Mouse (Mus musculus): ENCODE measurements around the gene Hivep3.

The Hivep3 gene

GRCm38 (mm10) chr4:120162586-120162985 lies 429.0 kb downstream of the Hivep3 start:
- DNase-seq = no peak

GRCm38 (mm10) chr4:120163242-120163641 lies 429.7 kb downstream of the Hivep3 start:
- DNase-seq = no peak

GRCm38 (mm10) chr4:120164316-120164715 lies 430.7 kb downstream of the Hivep3 start:
- DNase-seq = no peak

DNA sequence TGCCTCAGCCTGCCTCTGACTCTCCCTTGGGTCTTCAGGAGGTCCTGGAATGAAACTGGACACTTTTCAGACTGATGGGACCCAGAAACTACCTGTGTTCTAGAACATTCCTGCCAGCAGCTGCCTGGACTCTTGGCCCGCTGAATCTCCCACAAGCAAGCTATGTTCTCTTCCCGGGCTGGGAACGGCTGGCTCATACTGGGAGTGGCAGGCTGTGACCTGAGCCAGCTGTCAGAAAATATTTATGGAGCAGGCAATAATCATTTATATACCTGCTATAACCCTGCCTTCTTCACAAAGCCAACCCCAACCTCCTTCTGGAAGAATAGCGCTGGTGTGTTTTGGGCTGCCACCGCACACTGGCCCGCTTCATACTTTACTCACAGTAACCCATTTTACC lies 434.2 kb downstream of the Hivep3 start:
- no peak for DNase-seq

- DNase-seq = no peak
These were observed 434.8 kb downstream of the Hivep3 start for GRCm38 (mm10) chr4:120168346-120168745.

DNA sequence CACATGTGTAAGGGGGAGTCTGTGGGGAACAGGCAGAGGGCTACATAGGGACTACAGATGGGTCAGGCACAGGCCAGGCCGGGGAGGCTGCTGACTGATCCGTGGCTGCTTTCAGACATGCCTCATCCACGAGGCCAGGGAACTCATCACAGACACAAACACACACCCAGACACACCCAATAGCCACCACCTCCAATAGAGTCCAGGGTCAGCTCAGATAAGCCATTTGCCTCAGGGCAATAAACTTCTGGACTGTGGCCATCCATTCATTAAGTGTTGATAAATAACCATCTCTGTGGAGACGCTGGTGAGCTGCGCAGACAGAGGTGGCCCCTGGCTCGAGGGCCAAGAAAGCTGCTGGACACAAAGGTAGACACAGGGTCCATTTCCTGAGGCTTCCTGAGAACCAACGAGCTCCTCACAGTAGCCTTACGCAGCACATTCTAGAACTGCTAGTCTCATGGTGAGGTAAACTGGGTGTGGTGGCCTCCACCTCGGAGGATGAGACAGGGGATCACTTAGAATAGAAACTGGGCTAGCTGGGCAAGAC lies 436.9 kb downstream of the Hivep3 start:
- DNase-seq = no peak

DNA sequence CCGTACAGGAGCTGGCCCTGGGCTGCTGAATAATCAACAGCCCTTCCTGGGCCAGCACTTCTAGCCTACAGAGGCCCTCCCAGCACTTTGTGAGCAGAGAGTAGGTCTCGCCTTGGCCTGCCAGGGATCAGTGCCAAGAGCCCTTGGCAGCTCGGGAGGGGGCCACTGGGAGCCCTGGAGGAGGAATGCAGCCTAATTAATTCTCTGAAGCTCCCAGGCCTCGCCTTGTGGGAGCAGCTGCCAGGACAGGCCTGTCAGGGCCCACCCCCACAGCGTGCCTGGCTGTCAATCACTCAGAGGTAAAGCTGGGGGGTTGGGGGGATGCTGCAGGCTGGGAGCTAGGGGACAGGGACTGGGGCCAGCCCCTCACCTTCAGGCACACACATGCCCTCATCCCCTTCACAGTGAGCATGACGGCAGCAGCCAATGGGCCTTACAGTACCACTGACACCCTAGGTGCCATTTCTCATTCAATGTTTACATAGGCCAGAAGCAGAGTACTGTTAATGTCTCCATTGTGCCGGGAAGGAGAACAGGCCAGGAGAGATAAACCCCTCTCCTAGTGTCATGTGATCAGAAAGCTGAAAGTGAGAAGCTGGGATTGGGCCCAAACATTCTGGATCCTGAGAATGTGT lies 438.6 kb downstream of the Hivep3 start:
- no peak for DNase-seq

DNA sequence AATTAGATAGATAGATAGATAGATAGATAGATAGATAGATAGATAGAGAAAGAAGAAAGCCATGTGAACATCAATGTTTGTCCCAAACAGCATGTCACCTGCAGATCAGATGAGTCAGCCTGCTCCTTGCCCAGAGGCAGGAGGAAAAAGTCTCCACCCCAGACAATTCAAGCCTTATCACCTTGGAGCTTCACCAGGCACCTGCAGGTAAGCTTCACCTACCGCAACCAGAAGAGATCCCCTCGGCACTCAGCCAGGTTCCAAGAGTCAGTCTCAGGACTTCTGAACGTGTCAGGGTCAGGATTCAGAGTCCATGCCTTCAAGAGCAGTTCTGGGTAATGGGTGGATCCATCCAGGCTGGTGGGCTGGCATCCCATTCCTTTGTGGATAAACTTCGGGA lies 445.5 kb downstream of the Hivep3 start:
- no peak for DNase-seq

GRCm38 (mm10) chr4:120180535-120180934 lies 447.0 kb downstream of the Hivep3 start:
- no peak for DNase-seq

DNA sequence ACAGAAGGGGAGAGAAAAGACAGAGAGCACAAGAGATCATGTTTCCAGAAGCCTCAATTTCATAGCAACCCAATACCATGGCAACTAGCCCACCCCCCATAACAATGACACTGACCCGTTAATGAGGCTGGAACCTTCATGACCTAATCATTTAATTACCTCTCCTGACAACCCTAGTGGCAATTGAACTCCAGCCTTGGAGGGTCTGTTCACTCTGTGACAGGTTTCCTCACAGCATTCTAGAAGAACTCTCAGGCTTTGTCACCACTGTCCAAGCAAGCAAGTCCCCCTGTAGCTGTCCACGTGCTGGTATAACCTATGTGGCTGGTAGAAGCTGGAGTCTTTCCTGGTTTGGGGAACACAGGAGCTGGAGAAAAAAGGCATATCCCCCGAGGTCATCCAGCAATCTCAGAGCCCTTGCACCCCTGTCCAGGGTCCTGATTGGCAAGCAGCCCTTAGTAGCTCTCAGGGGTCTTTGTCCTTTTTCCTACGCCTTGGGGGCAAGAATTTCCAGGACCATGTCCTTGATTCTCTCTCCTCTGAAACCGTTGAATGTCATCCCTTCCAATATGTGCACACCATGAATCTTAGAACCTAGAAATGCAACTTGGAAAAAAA lies 450.9 kb downstream of the Hivep3 start:
- no peak for DNase-seq

DNA sequence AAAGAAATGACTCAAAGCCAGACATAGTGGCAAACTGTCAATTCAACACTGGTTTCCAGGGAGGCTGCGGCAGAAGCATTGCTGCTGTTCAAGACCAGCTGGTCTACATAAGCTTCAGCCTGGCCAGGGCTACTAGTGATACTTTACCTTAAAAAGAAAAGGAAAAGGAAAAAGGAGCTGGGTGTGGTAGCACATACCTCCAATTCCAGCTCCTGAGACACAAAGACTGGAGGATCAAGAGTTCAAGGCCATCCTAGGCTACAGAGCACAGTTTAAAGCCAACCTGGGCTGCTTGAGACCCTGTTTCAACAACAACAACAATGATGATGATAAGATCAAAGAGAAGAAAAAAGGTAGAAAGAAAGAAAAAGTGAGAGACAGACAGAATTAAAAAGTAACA lies 452.9 kb downstream of the Hivep3 start:
- no peak for DNase-seq

- DNase-seq = no peak
These were observed 453.4 kb downstream of the Hivep3 start for GRCm38 (mm10) chr4:120186934-120187333.
